Mouse (Mus musculus) hindbrain, embryonic 16.5 days (tissue): ENCODE data around the gene Spdye4b. TPM values are rescaled to one million over a fixed set of nuclear protein-coding genes. Genes with fewer than 3 reads are reported as not detected.
"Not testable (repeated sequence)": the region's sequence is repeated elsewhere in the genome, so short reads cannot be mapped to it uniquely, and the experiment has no call there.

Source experiments
- ATAC-seq: fragments of 200-750 bp; cut with Nextera tagmentation; 2 replicates; pipeline ENCODE4 v1.8.0; 2017; ENCODE audit warnings: moderate TSS enrichment, moderate library complexity
- H3K27ac ChIP-seq: fragments of 300-500 bp; sonication (generic); 2 replicates; pipeline ENCODE4 v1.5.1; 2014; ENCODE audit warnings: low read depth, mild to moderate bottlenecking, control low read depth, low read length, moderate library complexity
- H3K27me3 ChIP-seq: fragments of 300-500 bp; sonication (generic); replicated peaks from 2 replicates; pipeline ENCODE4 v1.6.1; 2014; ENCODE audit warnings: low read length; ENCODE audit not compliant: control insufficient read depth, insufficient read depth
- H3K36me3 ChIP-seq: fragments of 300-500 bp; sonication (generic); 2 replicates; pipeline ENCODE4 v1.6.1; 2014; ENCODE audit warnings: mild to moderate bottlenecking, low read length, moderate library complexity, mixed read lengths; ENCODE audit not compliant: control insufficient read depth, insufficient read depth
- H3K4me1 ChIP-seq: fragments of 300-500 bp; sonication (generic); 2 replicates; pipeline ENCODE4 v1.6.1; 2014; ENCODE audit warnings: low read depth, low read length; ENCODE audit not compliant: control insufficient read depth, insufficient read depth
- H3K4me2 ChIP-seq: fragments of 300-500 bp; sonication (generic); 2 replicates; pipeline ENCODE4 v1.6.1; 2014; ENCODE audit warnings: mild to moderate bottlenecking, low read length, control low read depth, moderate library complexity
- H3K4me3 ChIP-seq: fragments of 300-500 bp; sonication (generic); 2 replicates; pipeline ENCODE4 v1.5.1; 2014; ENCODE audit warnings: mild to moderate bottlenecking, low read length, control low read depth, moderate library complexity
- H3K9ac ChIP-seq: fragments of 300-500 bp; sonication (generic); 2 replicates; pipeline ENCODE4 v1.6.1; 2014; ENCODE audit warnings: low read depth, mild to moderate bottlenecking, control low read depth, low read length, moderate library complexity
- H3K9me3 ChIP-seq: fragments of 300-500 bp; sonication (generic); 2 replicates; pipeline ENCODE4 v1.6.1; 2014; ENCODE audit warnings: mild to moderate bottlenecking, low read length, moderate library complexity; ENCODE audit not compliant: control insufficient read depth
- WGBS: fragments of 180-500 bp; shearing (Covaris S2); extraction: QIAGEN DNeasy Blood & Tissue Kit; methylation state at CpG from one replicate; pipeline ENCODE4 v1.1.7; 2014; 5-methylcytosine and 5-hydroxymethylcytosine counted together
- polyA plus RNA-seq: library from polyadenylated mRNA; unstranded; fragments of >200 nt; fragmentation: Nextera tagmentation; extraction: Ambion mirVana; gene quantifications from 2 replicates; pipeline ENCODE4 v1.2.1, GENCODE M21; 2015

Spdye4b gene
- polyA plus RNA-seq, 1 experiment from 2014 or later, result not detected

- H3K9me3 ChIP-seq, H3K4me3 ChIP-seq, H3K9ac ChIP-seq, H3K27me3 ChIP-seq, H3K27ac ChIP-seq, H3K4me1 ChIP-seq, ATAC-seq, H3K36me3 ChIP-seq, H3K4me2 ChIP-seq: not testable (repeated sequence)
- WGBS, result 74% methylated on average over 8 of the region's 8 CpGs
These were observed 13.9 kb downstream of the Spdye4b start for GRCm38 (mm10) chr5:143194747-143195146.

GRCm38 (mm10) chr5:143195166-143195565, 14.3 kb downstream of the Spdye4b start:
- ATAC-seq, result no peak
- Histone ChIP-seq H3K9me3 (no peaks in the 10 kb centered on the region), H3K36me3 (no peaks in the 10 kb centered on the region), H3K4me3 (no peak overlapping the region), H3K27me3 (no peaks in the 10 kb centered on the region), H3K4me2 (no peak overlapping the region), H3K9ac (no peak overlapping the region), H3K27ac (no peak overlapping the region), H3K4me1 (no peaks in the 10 kb centered on the region)
- 80% methylated on average over 2 of the region's 2 CpGs for WGBS

GRCm38 (mm10) chr5:143196506-143196905, 15.7 kb downstream of the Spdye4b start:
- WGBS, result 88% methylated on average over 4 of the region's 4 CpGs
- Histone ChIP-seq H3K4me1 (no peaks in the 10 kb centered on the region), H3K9me3 (no peaks in the 10 kb centered on the region), H3K4me2 (no peak overlapping the region), H3K27me3 (no peaks in the 10 kb centered on the region), H3K9ac (no peak overlapping the region), H3K4me3 (no peak overlapping the region), H3K27ac (no peak overlapping the region), H3K36me3 (no peaks in the 10 kb centered on the region)
- ATAC-seq, result no peak

DNA sequence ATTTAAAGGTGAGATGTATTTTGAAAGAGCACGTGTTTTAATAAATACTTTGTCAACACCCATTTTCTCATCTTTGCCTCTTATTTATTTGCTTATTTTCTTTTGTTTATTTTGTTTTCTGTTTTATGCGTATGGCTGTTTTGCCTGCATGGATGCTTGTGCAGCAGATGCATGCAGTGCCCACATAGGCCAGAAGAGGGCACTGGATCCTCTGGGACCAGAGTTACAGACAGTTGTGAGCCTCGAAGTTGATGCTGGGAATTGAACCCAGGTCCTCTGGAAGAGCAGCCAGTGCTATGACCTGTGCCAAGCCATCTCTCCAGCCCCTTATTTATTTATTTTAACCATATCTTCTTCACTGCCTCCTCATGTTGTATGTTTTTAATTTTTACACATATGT, 24.2 kb downstream of the Spdye4b start:
- no peak for ATAC-seq

DNA sequence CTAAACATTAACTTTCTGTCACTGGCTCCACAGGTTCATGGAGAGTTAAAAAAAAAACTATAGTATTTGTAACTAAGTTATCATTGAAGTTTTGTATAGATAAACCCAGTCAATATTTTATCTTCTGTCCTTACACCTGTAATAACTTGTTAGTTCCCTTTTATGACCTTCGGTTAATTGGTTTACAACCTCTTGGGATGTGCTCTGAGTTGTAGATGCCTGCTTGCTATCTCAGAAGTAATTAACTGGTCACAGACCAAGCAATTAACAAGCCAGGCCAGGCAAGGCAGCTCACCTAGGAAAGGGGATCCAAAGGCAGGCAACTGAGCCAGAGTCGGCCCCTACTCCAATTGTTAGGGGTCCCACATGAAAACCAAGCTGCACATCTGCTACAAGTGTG, 33.0 kb downstream of the Spdye4b start:
- Histone ChIP-seq H3K4me3 (no peak overlapping the region), H3K27ac (no peak overlapping the region), H3K9me3 (no peaks in the 10 kb centered on the region), H3K27me3 (no peaks in the 10 kb centered on the region), H3K4me2 (no peak overlapping the region), H3K9ac (no peak overlapping the region), H3K36me3 (no peaks in the 10 kb centered on the region), H3K4me1 (no peaks in the 10 kb centered on the region)
- ATAC-seq, result no peak
- WGBS, result 81% methylated on average over 2 of the region's 2 CpGs

More for the DNA sequence above, 24.2 kb downstream of the Spdye4b start:
- no peaks in the 10 kb centered on the region for H3K27me3 ChIP-seq
- 69% methylated on average over 3 of the region's 3 CpGs for WGBS
- no peak overlapping the region for H3K4me3 ChIP-seq
- no peak overlapping the region for H3K9ac ChIP-seq
- peaks cover 4% of the 10 kb centered on the region for H3K9me3 ChIP-seq
- no peaks in the 10 kb centered on the region for H3K4me1 ChIP-seq
- no peaks in the 10 kb centered on the region for H3K36me3 ChIP-seq
- no peak overlapping the region for H3K4me2 ChIP-seq
- no peak overlapping the region for H3K27ac ChIP-seq

DNA sequence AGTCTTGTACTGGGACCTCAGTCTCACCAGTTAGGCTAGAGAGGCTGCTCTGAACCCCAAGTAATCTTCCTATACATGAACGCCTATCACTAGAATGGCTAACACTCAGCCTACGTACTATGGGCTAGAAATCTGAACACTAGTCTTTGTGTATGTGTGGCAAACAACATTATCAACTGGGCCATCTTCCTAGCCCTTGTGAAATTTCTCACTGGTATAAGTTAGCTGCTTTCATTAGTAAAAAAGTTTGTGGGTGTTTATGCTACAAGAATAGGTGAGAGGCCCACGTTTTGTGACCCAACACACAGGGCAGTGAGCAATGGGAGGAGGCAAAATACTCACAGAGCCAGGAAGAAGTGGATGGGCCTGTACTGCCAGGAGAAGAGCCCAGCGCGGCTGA, 40.2 kb downstream of the Spdye4b start:
- ATAC-seq, result no peak
- Histone ChIP-seq H3K4me3 (no peak overlapping the region), H3K27me3 (no peaks in the 10 kb centered on the region), H3K4me2 (no peak overlapping the region), H3K4me1 (no peaks in the 10 kb centered on the region), H3K9me3 (no peaks in the 10 kb centered on the region), H3K27ac (no peak overlapping the region), H3K36me3 (no peaks in the 10 kb centered on the region), H3K9ac (no peak overlapping the region)
- WGBS, result 84% methylated on average over 5 of the region's 5 CpGs

DNA sequence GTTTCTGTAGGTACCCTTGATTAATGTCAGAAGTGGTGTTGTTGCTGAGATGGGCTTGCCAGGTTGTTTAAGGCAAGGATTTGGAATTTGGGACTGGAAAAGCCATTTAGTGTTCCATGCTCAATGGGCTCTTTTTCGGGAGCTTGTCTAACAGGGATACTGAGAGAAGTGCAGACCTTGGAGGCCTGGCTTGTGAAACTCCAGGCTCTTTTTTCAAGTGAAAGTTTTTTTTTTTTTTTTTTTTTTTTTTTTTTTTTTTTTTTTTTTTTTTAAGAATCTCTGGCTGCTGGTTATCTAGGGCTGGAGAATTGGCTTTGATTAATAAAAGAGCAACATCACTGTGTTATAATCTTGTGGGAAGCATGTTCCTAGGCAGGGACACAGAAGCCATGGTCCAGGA, 41.5 kb downstream of the Spdye4b start:
- H3K9me3 ChIP-seq, result no peaks in the 10 kb centered on the region
- no peak for ATAC-seq
- no peak overlapping the region for H3K9ac ChIP-seq
- no peak overlapping the region for H3K4me2 ChIP-seq
- 80% methylated on average over 1 of the region's 1 CpGs for WGBS
- H3K4me1 ChIP-seq, result no peaks in the 10 kb centered on the region
- H3K27ac ChIP-seq, result no peak overlapping the region
- no peak overlapping the region for H3K4me3 ChIP-seq
- H3K36me3 ChIP-seq, result no peaks in the 10 kb centered on the region
- H3K27me3 ChIP-seq, result no peaks in the 10 kb centered on the region

DNA sequence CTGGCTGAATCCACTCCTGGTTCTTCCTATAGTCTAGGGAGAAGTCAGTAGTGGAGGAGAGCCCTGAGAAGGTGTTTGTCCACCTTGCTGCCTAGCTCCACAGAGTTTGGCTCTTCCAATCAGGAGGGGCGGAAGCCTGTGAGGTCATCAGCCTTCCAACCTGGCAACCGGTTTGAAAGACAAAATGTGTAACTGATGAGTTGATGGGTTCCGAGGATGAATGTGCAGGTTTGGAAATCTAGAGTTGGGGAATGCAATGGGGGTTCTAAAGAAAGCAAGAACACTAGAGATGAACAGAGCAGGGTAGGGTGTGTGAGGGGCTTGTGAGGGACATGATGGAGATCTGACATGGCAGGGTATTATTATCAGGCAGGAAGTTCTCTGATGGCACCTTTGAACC, 46.0 kb downstream of the Spdye4b start, which contains the start of gene Spdye4a:
Gene Spdye4a (minus strand): TSS at position 101 of the 400 bp plus-strand sequence.
- H3K27me3 ChIP-seq, result no peaks in the 10 kb centered on the region
- H3K36me3 ChIP-seq, result no peaks in the 10 kb centered on the region
- no peak within 1 kb of the TSS for H3K27ac ChIP-seq
- no peaks in the 10 kb centered on the region for H3K4me1 ChIP-seq
- H3K4me3 ChIP-seq, result no peak within 1 kb of the TSS
- 91% methylated on average over 3 of the region's 3 CpGs for WGBS
- H3K9ac ChIP-seq, result no peak within 1 kb of the TSS
- H3K4me2 ChIP-seq, result no peak within 1 kb of the TSS
- peaks cover 7% of the 10 kb centered on the region for H3K9me3 ChIP-seq
- ATAC-seq, result no peak

- Histone ChIP-seq H3K27me3 (no peaks in the 10 kb centered on the region), H3K4me2 (peak within 1 kb of the TSS; percentile 94), H3K9ac (peak within 1 kb of the TSS; percentile 100), H3K4me3 (peak within 1 kb of the TSS; percentile 99), H3K4me1 (peaks cover 17% of the 10 kb centered on the region), H3K36me3 (peaks cover 9% of the 10 kb centered on the region), H3K27ac (peak within 1 kb of the TSS; percentile 99), H3K9me3 (no peaks in the 10 kb centered on the region)
- peak; percentile 99 for ATAC-seq
- under 1% methylated on average over 57 of the region's 58 CpGs for WGBS
These were observed 54.3 kb downstream of the Spdye4b start, which contains the start of gene Zfp12 for GRCm38 (mm10) chr5:143235028-143235693. Gene Zfp12, plus strand, starts transcription at chr5:143235163.
